8 mouse cellular contexts compared by ENCODE assay signal in the genomic region with DNA sequence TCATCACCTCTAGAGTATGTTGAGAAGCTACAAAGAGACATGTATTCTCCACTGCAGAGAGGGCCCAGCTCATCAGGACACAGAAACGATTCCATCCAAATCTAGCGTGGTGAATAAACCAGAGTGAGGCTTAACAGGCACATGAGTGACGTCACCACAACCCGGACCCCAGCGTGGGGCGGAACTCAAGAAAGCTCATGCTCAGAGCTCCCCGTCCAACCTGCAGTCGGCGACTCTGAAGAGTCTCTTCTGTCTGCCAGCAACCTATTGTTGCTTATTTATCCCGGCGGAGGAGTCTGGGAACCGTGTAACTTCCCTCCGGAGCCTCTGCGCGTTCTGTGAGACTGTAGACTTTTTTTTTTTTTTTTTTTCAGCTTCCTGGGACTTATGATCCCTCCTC. TPM values are rescaled to one million over a fixed set of nuclear protein-coding genes. Genes with fewer than 3 reads are reported as not detected.
DNase-seq lines count a peak whose midpoint lies in the region; ATAC-seq and TF ChIP-seq lines count a peak whose summit lies in the region.

No protein-coding gene starts in this region.

- no peaks in the 10 kb centered on the region for H3K9me3 ChIP-seq in embryonic facial prominence, embryonic 12.5 days
- H3K9me3 ChIP-seq in hindbrain, embryonic 11.5 days (ENCODE audit: control insufficient read depth, low read length): no peaks in the 10 kb centered on the region
- no peaks in the 10 kb centered on the region for H3K9me3 ChIP-seq in limb, embryonic 15.5 days
- no peaks in the 10 kb centered on the region for H3K9me3 ChIP-seq in midbrain, postnatal 0 days (ENCODE audit: low read length)

- peak overlapping the region; percentile 53 for H3K4me2 ChIP-seq in embryonic facial prominence, embryonic 12.5 days (replicated peaks)
- H3K4me2 ChIP-seq in hindbrain, embryonic 11.5 days (replicated peaks; ENCODE audit: low read depth, low read length): peak overlapping the region; percentile 40
- peak overlapping the region; percentile 48 for H3K4me2 ChIP-seq in limb, embryonic 15.5 days
- H3K4me2 ChIP-seq in midbrain, postnatal 0 days (ENCODE audit: low read depth, low read length, poor library complexity, severe bottlenecking): peak overlapping the region; percentile 51

- H3K36me3 ChIP-seq in embryonic facial prominence, embryonic 12.5 days: 0 out of 2 replicates have a peak, but pooled peaks cover 6% of the 10 kb centered on the region
- H3K36me3 ChIP-seq in hindbrain, embryonic 11.5 days (ENCODE audit: control insufficient read depth, insufficient read depth, low read length): no peaks in the 10 kb centered on the region
- peaks cover under 1% of the 10 kb centered on the region; the same call in 1 of the 2 replicates for H3K36me3 ChIP-seq in limb, embryonic 15.5 days
- H3K36me3 ChIP-seq in midbrain, postnatal 0 days (ENCODE audit: insufficient read depth, low read length): no peaks in the 10 kb centered on the region

- no peak overlapping the region for H3K27ac ChIP-seq in embryonic facial prominence, embryonic 12.5 days
- H3K27ac ChIP-seq in hindbrain, embryonic 11.5 days (ENCODE audit: low read depth, low read length): no peak overlapping the region
- H3K27ac ChIP-seq in limb, embryonic 15.5 days: no peak overlapping the region
- H3K27ac ChIP-seq in midbrain, postnatal 0 days (ENCODE audit: low read depth, low read length): no peak overlapping the region

- H3K27me3 ChIP-seq in embryonic facial prominence, embryonic 12.5 days: peaks cover 10% of the 10 kb centered on the region; the same call in 1 of the 2 replicates
- H3K27me3 ChIP-seq in hindbrain, embryonic 11.5 days (ENCODE audit: control insufficient read depth, insufficient read depth, low read length): peaks cover 3% of the 10 kb centered on the region; the same call in 1 of the 2 replicates
- H3K27me3 ChIP-seq in limb, embryonic 15.5 days: no peaks in the 10 kb centered on the region
- H3K27me3 ChIP-seq in midbrain, postnatal 0 days (ENCODE audit: insufficient read depth, low read length): no peaks in the 10 kb centered on the region

- peak overlapping the region; percentile 25 for H3K4me3 ChIP-seq in embryonic facial prominence, embryonic 12.5 days
- H3K4me3 ChIP-seq in hindbrain, embryonic 11.5 days (ENCODE audit: low read depth, low read length): peak overlapping the region; percentile 13; the same call in 1 of the 2 replicates
- H3K4me3 ChIP-seq in limb, embryonic 15.5 days: peak overlapping the region; percentile 32
- H3K4me3 ChIP-seq in midbrain, postnatal 0 days (ENCODE audit: low read depth, low read length): peak overlapping the region; percentile 31

- TF ChIP-seq CTCF in midbrain, postnatal 0 days (IDR thresholded peaks at IDR 0.05): peak; percentile 9; the same call in 1 of the 2 replicates

- WGBS in embryonic facial prominence, embryonic 12.5 days: 3% methylated on average over 15 of the region's 15 CpGs
- WGBS in hindbrain, embryonic 11.5 days: 11% methylated on average over 15 of the region's 15 CpGs
- 5% methylated on average over 15 of the region's 15 CpGs for WGBS in limb, embryonic 15.5 days
- 8% methylated on average over 15 of the region's 15 CpGs for WGBS in midbrain, postnatal 0 days

- no peak for ATAC-seq in embryonic facial prominence, embryonic 12.5 days (ENCODE audit: insufficient number of reproducible peaks, insufficient read depth, low FRiP score, low TSS enrichment)
- ATAC-seq in hindbrain, embryonic 11.5 days (ENCODE audit: low FRiP score): peak; percentile 57; the same call in 1 of the 2 replicates
- no peak for ATAC-seq in limb, embryonic 15.5 days (ENCODE audit: insufficient number of reproducible peaks, low FRiP score, low TSS enrichment, low read depth)
- no peak; the same call in 1 of the 2 replicates for ATAC-seq in midbrain, postnatal 0 days (ENCODE audit: low FRiP score)

- peak overlapping the region; percentile 4; the same call in 1 of the 2 replicates for H3K9ac ChIP-seq in embryonic facial prominence, embryonic 12.5 days
- H3K9ac ChIP-seq in hindbrain, embryonic 11.5 days (ENCODE audit: low read depth, low read length): peak overlapping the region; percentile 25; the same call in 1 of the 2 replicates
- H3K9ac ChIP-seq in limb, embryonic 15.5 days: no peak overlapping the region
- H3K9ac ChIP-seq in midbrain, postnatal 0 days (replicated peaks; ENCODE audit: low read length, poor library complexity, severe bottlenecking): no peak overlapping the region

- peak; percentile 36 for DNase-seq in adrenal gland, adult 2 months
- no peak for DNase-seq in adrenal gland, postnatal 4 days (ENCODE audit: low spot score in 2 of 2)
- DNase-seq in R1 (ENCODE audit: low read depth, low spot score): peak; percentile 62
- DNase-seq in hindbrain, embryonic 11.5 days (ENCODE audit: low spot score): peak; percentile 63
- DNase-seq in midbrain, postnatal 0 days (ENCODE audit: low spot score): peak; percentile 61
- peak; percentile 53 to 54 for DNase-seq in thymus, adult 18-20 months

- H3K4me1 ChIP-seq in embryonic facial prominence, embryonic 12.5 days: peaks cover 6% of the 10 kb centered on the region; the same call in 1 of the 2 replicates
- no peaks in the 10 kb centered on the region; the same call in 1 of the 2 replicates for H3K4me1 ChIP-seq in hindbrain, embryonic 11.5 days (replicated peaks; ENCODE audit: control insufficient read depth, insufficient read depth, low read length)
- peaks cover 19% of the 10 kb centered on the region for H3K4me1 ChIP-seq in limb, embryonic 15.5 days
- H3K4me1 ChIP-seq in midbrain, postnatal 0 days (ENCODE audit: insufficient read depth, low read length): no peaks in the 10 kb centered on the region

RNA-seq across cellular contexts. Expression of gene Snapc1, which starts 11.4 kb away (rescaled TPM):
- total RNA-seq in adrenal gland, adult 2 months (2021): 10 to 100 TPM; 16.9 to 18.2 TPM
- 12.5 and 15.4 TPM in 2 replicates for polyA plus RNA-seq in adrenal gland, adult 2 months (2012; rRNA removed)
- 10 to 100 TPM; 17.0 to 18.8 TPM for total RNA-seq in adrenal gland, postnatal 4 days (2021)
- polyA plus RNA-seq in embryonic facial prominence, embryonic 12.5 days (2016; fragmentation: Nextera tagmentation; extraction: Ambion mirVana): 23.6 and 25.2 TPM in 2 replicates
- polyA plus RNA-seq in hindbrain, embryonic 11.5 days (2014; fragmentation: Nextera tagmentation; extraction: Ambion mirVana): 24.1 and 28.3 TPM in 2 replicates
- 16.2 and 21.7 TPM in 2 replicates for polyA plus RNA-seq in limb, embryonic 15.5 days (2015; fragmentation: Nextera tagmentation; extraction: Ambion mirVana)
- 13.4 and 22.0 TPM in 2 replicates for total RNA-seq in midbrain, postnatal 0 days (2014; rRNA removed)
- 21.7 and 23.4 TPM in 2 replicates for polyA plus RNA-seq in midbrain, postnatal 0 days (2015; fragmentation: Nextera tagmentation; extraction: Ambion mirVana)

RNA-seq across cellular contexts. Expression of gene Gm49321, which starts 15.4 kb away (rescaled TPM):
- 1 to 10 TPM; 5.6 to 7.4 TPM for total RNA-seq in adrenal gland, adult 2 months (2021)
- not detected in 2 replicates for polyA plus RNA-seq in adrenal gland, adult 2 months (2012; rRNA removed)
- total RNA-seq in adrenal gland, postnatal 4 days (2021): 1 to 10 TPM; 4.9 to 8.1 TPM
- 11.9 and 16.6 TPM in 2 replicates for polyA plus RNA-seq in embryonic facial prominence, embryonic 12.5 days (2016; fragmentation: Nextera tagmentation; extraction: Ambion mirVana)
- polyA plus RNA-seq in hindbrain, embryonic 11.5 days (2014; fragmentation: Nextera tagmentation; extraction: Ambion mirVana): 19.8 and 19.9 TPM in 2 replicates
- polyA plus RNA-seq in limb, embryonic 15.5 days (2015; fragmentation: Nextera tagmentation; extraction: Ambion mirVana): 14.7 and 14.8 TPM in 2 replicates
- not detected in 2 replicates for total RNA-seq in midbrain, postnatal 0 days (2014; rRNA removed)
- 14.7 and 15.7 TPM in 2 replicates for polyA plus RNA-seq in midbrain, postnatal 0 days (2015; fragmentation: Nextera tagmentation; extraction: Ambion mirVana)

RNA-seq across cellular contexts. Expression of gene Syt16, which starts 44.6 kb away (rescaled TPM):
- under 1 TPM; 0.52 to 0.66 TPM for total RNA-seq in adrenal gland, adult 2 months (2021)
- 0.13 and 0.67 TPM in 2 replicates for polyA plus RNA-seq in adrenal gland, adult 2 months (2012; rRNA removed)
- total RNA-seq in adrenal gland, postnatal 4 days (2021): 1 to 10 TPM; 2.0 to 3.0 TPM
- polyA plus RNA-seq in embryonic facial prominence, embryonic 12.5 days (2016; fragmentation: Nextera tagmentation; extraction: Ambion mirVana): 7.7 and 9.6 TPM in 2 replicates
- polyA plus RNA-seq in hindbrain, embryonic 11.5 days (2014; fragmentation: Nextera tagmentation; extraction: Ambion mirVana): 5.4 and 5.5 TPM in 2 replicates
- polyA plus RNA-seq in limb, embryonic 15.5 days (2015; fragmentation: Nextera tagmentation; extraction: Ambion mirVana): 3.5 and 3.8 TPM in 2 replicates
- 77.3 and 94.8 TPM in 2 replicates for total RNA-seq in midbrain, postnatal 0 days (2014; rRNA removed)
- 91.6 and 95.2 TPM in 2 replicates for polyA plus RNA-seq in midbrain, postnatal 0 days (2015; fragmentation: Nextera tagmentation; extraction: Ambion mirVana)

RNA-seq across cellular contexts. Expression of gene Hif1a, which starts 51.7 kb away (rescaled TPM):
- total RNA-seq in adrenal gland, adult 2 months (2021): 10 to 100 TPM; 58.1 to 58.5 TPM
- 31.6 and 42.5 TPM in 2 replicates for polyA plus RNA-seq in adrenal gland, adult 2 months (2012; rRNA removed)
- 10 to 100 TPM; 74.4 to 77.5 TPM for total RNA-seq in adrenal gland, postnatal 4 days (2021)
- 119 and 121 TPM in 2 replicates for polyA plus RNA-seq in embryonic facial prominence, embryonic 12.5 days (2016; fragmentation: Nextera tagmentation; extraction: Ambion mirVana)
- 130 and 139 TPM in 2 replicates for polyA plus RNA-seq in hindbrain, embryonic 11.5 days (2014; fragmentation: Nextera tagmentation; extraction: Ambion mirVana)
- polyA plus RNA-seq in limb, embryonic 15.5 days (2015; fragmentation: Nextera tagmentation; extraction: Ambion mirVana): 93.8 and 101 TPM in 2 replicates
- total RNA-seq in midbrain, postnatal 0 days (2014; rRNA removed): 104 and 119 TPM in 2 replicates
- 55.9 and 62.6 TPM in 2 replicates for polyA plus RNA-seq in midbrain, postnatal 0 days (2015; fragmentation: Nextera tagmentation; extraction: Ambion mirVana)

Comparison
In these comparisons a context has a peak if more than half of its experiments do, and no peak if none do; other contexts are left out.
1. DNase-seq: peak in adrenal gland, adult 2 months (single experiment), R1 (single experiment), hindbrain, embryonic 11.5 days (single experiment), midbrain, postnatal 0 days (single experiment) and thymus, adult 18-20 months (2 of 2); none in adrenal gland, postnatal 4 days (0 of 2).
2. H3K9ac ChIP-seq: peak in embryonic facial prominence, embryonic 12.5 days (single experiment) and hindbrain, embryonic 11.5 days (single experiment); none in limb, embryonic 15.5 days (single experiment) and midbrain, postnatal 0 days (single experiment).
3. RNA of gene Gm49321, which starts 15.4 kb away (polyA plus RNA-seq): 19.8 to 19.9 TPM in hindbrain, embryonic 11.5 days, 11.9 to 16.6 TPM in embryonic facial prominence, embryonic 12.5 days, 14.7 to 14.8 TPM in limb, embryonic 15.5 days and 14.7 to 15.7 TPM in midbrain, postnatal 0 days; not detected in adrenal gland, adult 2 months; every median in the first group is over 10 times any median in the second.
4. Peak in every context shown above with its lines, with median percentiles within 50 percentile points of each other: H3K4me2 ChIP-seq and H3K4me3 ChIP-seq.